Mouse (Mus musculus): Measurements from ENCODE around the gene Steap2. TPM values are rescaled to one million over a fixed set of nuclear protein-coding genes. Genes with fewer than 3 reads are reported as not detected.
A peak's percentile ranks its signal among the peaks of the same experiment; 100 is the strongest.
"Not testable (repeated sequence)": the region's sequence is repeated elsewhere in the genome, so short reads cannot be mapped to it uniquely, and the experiment has no call there.

Steap2 gene
- total RNA-seq (2021) = 10 to 100 TPM in 1 of 2 experiments, 1 to 10 TPM in 1; 8.5 to 11.1 TPM
- long read RNA-seq, experiment 1, partial matches to known transcripts = 0 of 8 reads
- long read RNA-seq, experiment 1, other reads (novel, unspliced or antisense) = 4 of 8 reads
- long read RNA-seq, experiment 2, full-length matches to known transcripts = 3 of 7 reads
- long read RNA-seq, experiment 2, partial matches to known transcripts = 0 of 7 reads
- long read RNA-seq, experiment 2, other reads (novel, unspliced or antisense) = 4 of 7 reads

GRCm38 (mm10) chr5:5693956-5694653 lies at the start of gene Steap2:
Steap2 (minus strand) TSS chr5:5694578.
- peak in 1 of 2 experiments; percentile 18 for DNase-seq (ENCODE audit: low spot score in 2 of 2)
- intact Hi-C loops (cut with DNase I) = no loop called here

- no peak for DNase-seq (ENCODE audit: low spot score in 2 of 2)
Observed at GRCm38 (mm10) chr5:5734445-5734844, 40.1 kb upstream of the Steap2 start.

GRCm38 (mm10) chr5:5732858-5733257 lies 38.5 kb upstream of the Steap2 start:
- intact Hi-C loops (cut with DNase I) = no loop called here
- DNase-seq (ENCODE audit: low spot score in 2 of 2) = no peak

More at GRCm38 (mm10) chr5:5734445-5734844, 40.1 kb upstream of the Steap2 start:
- intact Hi-C loops (cut with DNase I) = no loop called here

- intact Hi-C loops (cut with DNase I) = no loop called here
- no peak for DNase-seq (ENCODE audit: low spot score in 2 of 2)
Observed at GRCm38 (mm10) chr5:5732208-5732607, 37.8 kb upstream of the Steap2 start.

GRCm38 (mm10) chr5:5729904-5730303 lies 35.5 kb upstream of the Steap2 start:
- intact Hi-C loops (cut with DNase I) = no loop called here
- no peak for DNase-seq (ENCODE audit: low spot score in 2 of 2)

- no peak for DNase-seq (ENCODE audit: low spot score in 2 of 2)
- intact Hi-C loops (cut with DNase I) = no loop called here
Observed at GRCm38 (mm10) chr5:5722217-5722616, 27.8 kb upstream of the Steap2 start.

- intact Hi-C loops (cut with DNase I) = no loop called here
- peak; percentile 24 to 58 for DNase-seq (ENCODE audit: low spot score in 2 of 2)
Observed at GRCm38 (mm10) chr5:5711032-5711431, 16.7 kb upstream of the Steap2 start.

- DNase-seq (ENCODE audit: low spot score in 2 of 2) = no peak
- intact Hi-C loops (cut with DNase I) = no loop called here
Observed at GRCm38 (mm10) chr5:5707341-5708278, 13.2 kb upstream of the Steap2 start.

GRCm38 (mm10) chr5:5705019-5705418 lies 10.6 kb upstream of the Steap2 start:
- DNase-seq (ENCODE audit: low spot score in 2 of 2) = no peak
- intact Hi-C loops (cut with DNase I) = no loop called here

- no peak for DNase-seq (ENCODE audit: low spot score in 2 of 2)
- intact Hi-C loops (cut with DNase I) = no loop called here
Observed at GRCm38 (mm10) chr5:5700386-5700785, 6.0 kb upstream of the Steap2 start.

GRCm38 (mm10) chr5:5698830-5699229 lies 4.5 kb upstream of the Steap2 start:
- intact Hi-C loops (cut with DNase I) = no loop called here
- DNase-seq (ENCODE audit: low spot score in 2 of 2) = no peak

- intact Hi-C loops (cut with DNase I) = no loop called here
- no peak for DNase-seq (ENCODE audit: low spot score in 2 of 2)
Observed at GRCm38 (mm10) chr5:5695401-5695942, 1.1 kb upstream of the Steap2 start.

- intact Hi-C loops (cut with DNase I) = no loop called here
- DNase-seq (ENCODE audit: low spot score in 2 of 2) = no peak
Observed at GRCm38 (mm10) chr5:5693541-5693955, 830 bp downstream of the Steap2 start.

- DNase-seq (ENCODE audit: low spot score in 2 of 2) = no peak
- intact Hi-C loops (cut with DNase I) = no loop called here
Observed at GRCm38 (mm10) chr5:5692167-5692738, 2.1 kb downstream of the Steap2 start.

GRCm38 (mm10) chr5:5688945-5689540 lies 5.3 kb downstream of the Steap2 start:
- no peak for DNase-seq (ENCODE audit: low spot score in 2 of 2)
- intact Hi-C loops (cut with DNase I) = no loop called here

GRCm38 (mm10) chr5:5688228-5688627 lies 6.2 kb downstream of the Steap2 start:
- DNase-seq (ENCODE audit: low spot score in 2 of 2) = no peak
- intact Hi-C loops (cut with DNase I) = no loop called here

- DNase-seq (ENCODE audit: low spot score in 2 of 2) = no peak
- intact Hi-C loops (cut with DNase I) = no loop called here
Observed at GRCm38 (mm10) chr5:5686973-5687372, 7.4 kb downstream of the Steap2 start.

- intact Hi-C loops (cut with DNase I); DNase-seq (ENCODE audit: low spot score in 2 of 2): not testable (repeated sequence)
Observed at GRCm38 (mm10) chr5:5684946-5685345, 9.4 kb downstream of the Steap2 start.

GRCm38 (mm10) chr5:5683292-5683691 lies 11.1 kb downstream of the Steap2 start:
- intact Hi-C loops (cut with DNase I) = no loop called here
- no peak for DNase-seq (ENCODE audit: low spot score in 2 of 2)
